Mouse (Mus musculus): ENCODE results near the gene Fermt3. TPM values are rescaled to one million over a fixed set of nuclear protein-coding genes. Genes with fewer than 3 reads are reported as not detected.

Fermt3 gene
- polyA plus RNA-seq, 1 experiment from 2014 or later: 16.0 TPM

GRCm38 (mm10) chr19:6954046-6954445 lies 65.2 kb downstream of the Fermt3 start:
- Histone ChIP-seq H3K4me2 (replicated peaks; ENCODE audit: low read depth, low read length) (no peak overlapping the region), H3K27ac (ENCODE audit: low read length) (peak overlapping the region; percentile 99), H3K36me3 (ENCODE audit: insufficient read depth, low read length) (peaks cover 32% of the 10 kb centered on the region), H3K4me3 (ENCODE audit: low read depth, low read length) (no peak overlapping the region), H3K9ac (replicated peaks; ENCODE audit: low read depth) (no peak overlapping the region), H3K9me3 (ENCODE audit: low read length) (no peaks in the 10 kb centered on the region), H3K27me3 (replicated peaks; ENCODE audit: insufficient read depth, low read length) (no peaks in the 10 kb centered on the region), H3K4me1 (ENCODE audit: insufficient read depth, low read depth, low read length) (peaks cover 16% of the 10 kb centered on the region; the same call in 1 of the 2 replicates)
- WGBS: 40% methylated on average over 9 of the region's 9 CpGs
- DNase-seq (ENCODE audit: low spot score) (peak; percentile 77), ATAC-seq (no peak)
- TF ChIP-seq EP300 (IDR thresholded peaks at IDR 0.05) (no peak), CTCF (IDR thresholded peaks at IDR 0.05) (peak; percentile 74)

- ATAC-seq (peak; percentile 60), DNase-seq (ENCODE audit: low spot score) (peak; percentile 91)
- peak overlapping the region; percentile 43 for H3K9ac ChIP-seq (replicated peaks; ENCODE audit: low read depth)
- H3K4me3 ChIP-seq (ENCODE audit: low read depth, low read length): peak overlapping the region; percentile 8; the same call in 1 of the 2 replicates
- peaks cover 20% of the 10 kb centered on the region; the same call in 1 of the 2 replicates for H3K36me3 ChIP-seq (ENCODE audit: insufficient read depth, low read length)
- TF ChIP-seq CTCF (IDR thresholded peaks at IDR 0.05) (no peak), EP300 (IDR thresholded peaks at IDR 0.05) (peak; percentile 59)
- peak overlapping the region; percentile 91 for H3K4me2 ChIP-seq (replicated peaks; ENCODE audit: low read depth, low read length)
- H3K27ac ChIP-seq (ENCODE audit: low read length): peak overlapping the region; percentile 99
- no peaks in the 10 kb centered on the region for H3K9me3 ChIP-seq (ENCODE audit: low read length)
- H3K27me3 ChIP-seq (replicated peaks; ENCODE audit: insufficient read depth, low read length): no peaks in the 10 kb centered on the region
- H3K4me1 ChIP-seq (ENCODE audit: insufficient read depth, low read depth, low read length): peaks cover 16% of the 10 kb centered on the region; the same call in 1 of the 2 replicates
- WGBS: 6% methylated on average over 3 of the region's 3 CpGs
Measured at GRCm38 (mm10) chr19:6952712-6953037, 66.6 kb downstream of the Fermt3 start.

GRCm38 (mm10) chr19:6951994-6952711 lies 67.1 kb downstream of the Fermt3 start:
- DNase-seq (ENCODE audit: low spot score) (peak; percentile 93), ATAC-seq (peak; percentile 71)

GRCm38 (mm10) chr19:6951381-6951968 lies 67.8 kb downstream of the Fermt3 start:
- peak; percentile 78 for ATAC-seq
- peak overlapping the region; percentile 91 for H3K4me2 ChIP-seq (replicated peaks; ENCODE audit: low read depth, low read length)
- TF ChIP-seq CTCF (IDR thresholded peaks at IDR 0.05): no peak; the same call in 1 of the 2 replicates
- peak; percentile 96 for TF ChIP-seq EP300 (IDR thresholded peaks at IDR 0.05)

More at GRCm38 (mm10) chr19:6951994-6952711, 67.1 kb downstream of the Fermt3 start:
- no peaks in the 10 kb centered on the region for H3K9me3 ChIP-seq (ENCODE audit: low read length)
- peak overlapping the region; percentile 91 for H3K4me2 ChIP-seq (replicated peaks; ENCODE audit: low read depth, low read length)
- TF ChIP-seq CTCF (IDR thresholded peaks at IDR 0.05): no peak
- no peak; the same call in 1 of the 2 replicates for TF ChIP-seq EP300 (IDR thresholded peaks at IDR 0.05)
- H3K4me3 ChIP-seq (ENCODE audit: low read depth, low read length): peak overlapping the region; percentile 64
- peak overlapping the region; percentile 99 for H3K27ac ChIP-seq (ENCODE audit: low read length)
- under 1% methylated on average over 31 of the region's 31 CpGs for WGBS
- peak overlapping the region; percentile 72 for H3K9ac ChIP-seq (replicated peaks; ENCODE audit: low read depth)
- H3K36me3 ChIP-seq (ENCODE audit: insufficient read depth, low read length): 0 out of 2 replicates have a peak, but pooled peaks cover 16% of the 10 kb centered on the region
- H3K27me3 ChIP-seq (replicated peaks; ENCODE audit: insufficient read depth, low read length): no peaks in the 10 kb centered on the region
- peaks cover 16% of the 10 kb centered on the region; the same call in 1 of the 2 replicates for H3K4me1 ChIP-seq (ENCODE audit: insufficient read depth, low read depth, low read length)

GRCm38 (mm10) chr19:6950613-6951153 lies 68.6 kb downstream of the Fermt3 start:
- peak; percentile 3; the same call in 1 of the 2 replicates for ATAC-seq
- H3K9me3 ChIP-seq (ENCODE audit: low read length): no peaks in the 10 kb centered on the region
- peak overlapping the region; percentile 69 for H3K9ac ChIP-seq (replicated peaks; ENCODE audit: low read depth)
- peak overlapping the region; percentile 64 for H3K4me3 ChIP-seq (ENCODE audit: low read depth, low read length)
- peak overlapping the region; percentile 91 for H3K4me2 ChIP-seq (replicated peaks; ENCODE audit: low read depth, low read length)
- no peak for TF ChIP-seq CTCF (IDR thresholded peaks at IDR 0.05)
- TF ChIP-seq EP300 (IDR thresholded peaks at IDR 0.05): no peak
- under 1% methylated on average over 26 of the region's 28 CpGs for WGBS
- peak overlapping the region; percentile 99 for H3K27ac ChIP-seq (ENCODE audit: low read length)
- DNase-seq (ENCODE audit: low spot score): peak; percentile 75
- H3K36me3 ChIP-seq (ENCODE audit: insufficient read depth, low read length): 0 out of 2 replicates have a peak, but pooled peaks cover under 1% of the 10 kb centered on the region
- H3K27me3 ChIP-seq (replicated peaks; ENCODE audit: insufficient read depth, low read length): no peaks in the 10 kb centered on the region
- peaks cover 16% of the 10 kb centered on the region; the same call in 1 of the 2 replicates for H3K4me1 ChIP-seq (ENCODE audit: insufficient read depth, low read depth, low read length)

More at GRCm38 (mm10) chr19:6951381-6951968, 67.8 kb downstream of the Fermt3 start:
- Histone ChIP-seq H3K9ac (replicated peaks; ENCODE audit: low read depth) (peak overlapping the region; percentile 72), H3K27ac (ENCODE audit: low read length) (peak overlapping the region; percentile 99), H3K9me3 (ENCODE audit: low read length) (no peaks in the 10 kb centered on the region), H3K27me3 (replicated peaks; ENCODE audit: insufficient read depth, low read length) (no peaks in the 10 kb centered on the region), H3K4me3 (ENCODE audit: low read depth, low read length) (peak overlapping the region; percentile 64), H3K36me3 (ENCODE audit: insufficient read depth, low read length) (0 out of 2 replicates have a peak, but pooled peaks cover 9% of the 10 kb centered on the region), H3K4me1 (ENCODE audit: insufficient read depth, low read depth, low read length) (peaks cover 16% of the 10 kb centered on the region; the same call in 1 of the 2 replicates)
- WGBS: under 1% methylated on average over 35 of the region's 35 CpGs
- peak; percentile 99 for DNase-seq (ENCODE audit: low spot score)

- Histone ChIP-seq H3K9ac (replicated peaks; ENCODE audit: low read depth) (peak overlapping the region; percentile 69), H3K4me2 (replicated peaks; ENCODE audit: low read depth, low read length) (peak overlapping the region; percentile 91; the same call in 1 of the 2 replicates), H3K27ac (ENCODE audit: low read length) (no peak overlapping the region), H3K9me3 (ENCODE audit: low read length) (no peaks in the 10 kb centered on the region), H3K27me3 (replicated peaks; ENCODE audit: insufficient read depth, low read length) (no peaks in the 10 kb centered on the region), H3K4me1 (ENCODE audit: insufficient read depth, low read depth, low read length) (peaks cover 16% of the 10 kb centered on the region; the same call in 1 of the 2 replicates), H3K4me3 (ENCODE audit: low read depth, low read length) (peak overlapping the region; percentile 64), H3K36me3 (ENCODE audit: insufficient read depth, low read length) (no peaks in the 10 kb centered on the region)
- TF ChIP-seq EP300 (IDR thresholded peaks at IDR 0.05) (no peak), CTCF (IDR thresholded peaks at IDR 0.05) (no peak)
- 62% methylated on average over 5 of the region's 5 CpGs for WGBS
- DNase-seq (ENCODE audit: low spot score) (no peak), ATAC-seq (no peak)
Measured at GRCm38 (mm10) chr19:6949951-6950350, 69.3 kb downstream of the Fermt3 start.
